Mouse (Mus musculus) lung, embryonic 15.5 days (tissue): ENCODE results near the gene Zfhx2. TPM values are rescaled to one million over a fixed set of nuclear protein-coding genes. Genes with fewer than 3 reads are reported as not detected.

Experiments used
- ATAC-seq: fragments of 200-750 bp; cut with Nextera tagmentation; 2 replicates; pipeline ENCODE4 v1.8.0; 2017; ENCODE audit warnings: moderate number of reproducible peaks, borderline replicate concordance; ENCODE audit not compliant: low FRiP score, low TSS enrichment; ENCODE audit errors: extremely low read depth
- H3K27ac ChIP-seq: fragments of 300-500 bp; sonication (generic); 2 replicates; pipeline ENCODE4 v1.5.1; 2015; ENCODE audit warnings: moderate library complexity, mild to moderate bottlenecking, inconsistent platforms
- H3K27me3 ChIP-seq: fragments of 300-500 bp; sonication (generic); 2 replicates; pipeline ENCODE4 v1.6.1; 2015; ENCODE audit warnings: inconsistent platforms
- H3K36me3 ChIP-seq: fragments of 300-500 bp; sonication (generic); 2 replicates; pipeline ENCODE4 v1.6.1; 2015; ENCODE audit warnings: inconsistent platforms
- H3K4me1 ChIP-seq: fragments of 300-500 bp; sonication (generic); 2 replicates; pipeline ENCODE4 v1.6.1; 2015; ENCODE audit warnings: inconsistent platforms
- H3K4me2 ChIP-seq: fragments of 300-500 bp; sonication (generic); 2 replicates; pipeline ENCODE4 v1.6.1; 2015; ENCODE audit warnings: inconsistent platforms, mild to moderate bottlenecking, moderate library complexity
- H3K4me3 ChIP-seq: fragments of 300-500 bp; sonication (generic); 2 replicates; pipeline ENCODE4 v1.5.1; 2015; ENCODE audit warnings: mild to moderate bottlenecking, inconsistent platforms
- H3K9ac ChIP-seq: fragments of 300-500 bp; sonication (generic); 2 replicates; pipeline ENCODE4 v1.6.1; 2015; ENCODE audit warnings: inconsistent platforms
- H3K9me3 ChIP-seq: fragments of 300-500 bp; sonication (generic); 2 replicates; pipeline ENCODE4 v1.6.1; 2016; ENCODE audit warnings: inconsistent platforms
- WGBS: fragments of 180-500 bp; shearing (Covaris S2); methylation state at CpG from one replicate; pipeline ENCODE4 v1.1.7; 2015; 5-methylcytosine and 5-hydroxymethylcytosine counted together
- polyA plus RNA-seq: library from polyadenylated mRNA; unstranded; fragments of >200 nt; fragmentation: Nextera tagmentation; extraction: Ambion mirVana; gene quantifications from 2 replicates; pipeline ENCODE4 v1.2.1, GENCODE M21; 2015

The Zfhx2 gene
- polyA plus RNA-seq, 1 experiment from 2014 or later, result 4.3 TPM

- no peak overlapping the region for H3K4me3 ChIP-seq
- WGBS, result 86% methylated on average over 12 of the region's 12 CpGs
Observed at GRCm38 (mm10) chr14:55074416-55074815, 17.7 kb downstream of the Zfhx2 start.

GRCm38 (mm10) chr14:55071756-55072155 lies 20.4 kb downstream of the Zfhx2 start:
- H3K9ac ChIP-seq, result no peak overlapping the region
- ATAC-seq, result no peak
- peaks cover 1% of the 10 kb centered on the region; the same call in 1 of the 2 replicates for H3K27me3 ChIP-seq
- no peak overlapping the region for H3K27ac ChIP-seq
- no peak overlapping the region for H3K4me2 ChIP-seq
- no peaks in the 10 kb centered on the region for H3K9me3 ChIP-seq
- no peaks in the 10 kb centered on the region for H3K4me1 ChIP-seq
- no peaks in the 10 kb centered on the region for H3K36me3 ChIP-seq
- 24% methylated on average over 19 of the region's 19 CpGs for WGBS
- no peak overlapping the region for H3K4me3 ChIP-seq

More at GRCm38 (mm10) chr14:55074416-55074815, 17.7 kb downstream of the Zfhx2 start:
- no peak overlapping the region for H3K4me2 ChIP-seq
- H3K27ac ChIP-seq, result no peak overlapping the region
- ATAC-seq, result no peak
- H3K4me1 ChIP-seq, result peaks cover 10% of the 10 kb centered on the region; the same call in 1 of the 2 replicates
- no peaks in the 10 kb centered on the region for H3K36me3 ChIP-seq
- H3K9ac ChIP-seq, result no peak overlapping the region
- no peaks in the 10 kb centered on the region for H3K9me3 ChIP-seq
- peaks cover 23% of the 10 kb centered on the region for H3K27me3 ChIP-seq

GRCm38 (mm10) chr14:55066042-55066441 lies 26.1 kb downstream of the Zfhx2 start:
- ATAC-seq, result no peak
- Histone ChIP-seq H3K27ac (no peak overlapping the region), H3K9me3 (no peaks in the 10 kb centered on the region), H3K4me1 (peaks cover 9% of the 10 kb centered on the region), H3K36me3 (no peaks in the 10 kb centered on the region), H3K4me2 (no peak overlapping the region), H3K9ac (no peak overlapping the region), H3K27me3 (no peaks in the 10 kb centered on the region), H3K4me3 (no peak overlapping the region)
- WGBS, result 83% methylated on average over 8 of the region's 8 CpGs

- ATAC-seq, result no peak
- no peak overlapping the region for H3K4me2 ChIP-seq
- no peak overlapping the region for H3K27ac ChIP-seq
- H3K4me3 ChIP-seq, result no peak overlapping the region
- H3K9ac ChIP-seq, result no peak overlapping the region
- peaks cover 13% of the 10 kb centered on the region for H3K4me1 ChIP-seq
- H3K27me3 ChIP-seq, result no peaks in the 10 kb centered on the region
- WGBS, result 88% methylated on average over 13 of the region's 13 CpGs
- H3K36me3 ChIP-seq, result no peaks in the 10 kb centered on the region
- no peaks in the 10 kb centered on the region for H3K9me3 ChIP-seq
Observed at GRCm38 (mm10) chr14:55065391-55065790, 26.7 kb downstream of the Zfhx2 start.

- Histone ChIP-seq H3K9ac (no peak overlapping the region), H3K4me2 (no peak overlapping the region), H3K9me3 (no peaks in the 10 kb centered on the region), H3K27ac (no peak overlapping the region), H3K4me1 (peaks cover 13% of the 10 kb centered on the region), H3K4me3 (no peak overlapping the region), H3K36me3 (no peaks in the 10 kb centered on the region), H3K27me3 (no peaks in the 10 kb centered on the region)
- 68% methylated on average over 35 of the region's 35 CpGs for WGBS
- ATAC-seq, result no peak
Observed at GRCm38 (mm10) chr14:55064481-55065370, 27.4 kb downstream of the Zfhx2 start.

DNA sequence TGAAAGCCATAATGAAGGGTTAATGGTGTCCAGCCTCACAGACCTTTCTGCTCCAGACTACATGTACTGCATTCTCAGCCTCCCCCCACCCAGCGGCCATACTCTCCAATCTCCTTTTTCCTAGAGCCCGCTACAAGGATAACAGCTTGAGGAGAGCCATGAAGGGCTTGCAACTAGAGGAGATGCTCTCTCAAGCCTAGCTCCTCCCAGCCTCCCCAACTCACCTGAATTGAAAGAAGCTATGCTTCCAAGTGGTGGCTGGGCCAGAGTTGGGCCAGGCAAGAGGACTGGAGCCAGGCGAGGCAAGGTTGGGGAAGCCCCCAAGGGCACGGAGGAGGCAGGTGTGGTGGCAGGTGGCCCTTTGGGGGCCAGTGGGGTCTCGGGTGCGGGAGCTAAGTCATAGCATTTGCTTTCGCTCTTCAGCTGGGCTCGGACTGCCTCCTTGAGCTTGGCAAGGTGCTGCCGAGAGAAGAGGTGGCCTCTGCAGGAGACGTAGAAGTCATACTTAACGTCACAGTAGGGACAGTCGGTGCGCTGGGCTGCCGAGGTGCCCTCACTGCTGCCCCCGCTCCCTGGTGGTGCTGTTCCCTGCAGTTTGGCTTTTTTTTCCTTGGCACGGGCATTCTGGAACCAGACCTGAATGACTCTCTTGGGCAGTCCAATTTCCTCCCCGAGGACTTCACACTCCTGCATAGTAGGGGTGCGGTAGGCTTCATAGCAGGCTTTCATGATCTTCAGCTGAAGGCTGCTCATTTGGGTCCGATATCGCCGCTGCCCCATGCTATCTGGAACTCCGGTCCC lies 28.3 kb downstream of the Zfhx2 start:
- Histone ChIP-seq H3K9ac (no peak overlapping the region), H3K4me1 (peaks cover 13% of the 10 kb centered on the region), H3K27me3 (no peaks in the 10 kb centered on the region), H3K4me3 (no peak overlapping the region), H3K4me2 (no peak overlapping the region), H3K9me3 (no peaks in the 10 kb centered on the region), H3K36me3 (no peaks in the 10 kb centered on the region), H3K27ac (no peak overlapping the region)
- ATAC-seq, result no peak
- WGBS, result 80% methylated on average over 22 of the region's 22 CpGs

DNA sequence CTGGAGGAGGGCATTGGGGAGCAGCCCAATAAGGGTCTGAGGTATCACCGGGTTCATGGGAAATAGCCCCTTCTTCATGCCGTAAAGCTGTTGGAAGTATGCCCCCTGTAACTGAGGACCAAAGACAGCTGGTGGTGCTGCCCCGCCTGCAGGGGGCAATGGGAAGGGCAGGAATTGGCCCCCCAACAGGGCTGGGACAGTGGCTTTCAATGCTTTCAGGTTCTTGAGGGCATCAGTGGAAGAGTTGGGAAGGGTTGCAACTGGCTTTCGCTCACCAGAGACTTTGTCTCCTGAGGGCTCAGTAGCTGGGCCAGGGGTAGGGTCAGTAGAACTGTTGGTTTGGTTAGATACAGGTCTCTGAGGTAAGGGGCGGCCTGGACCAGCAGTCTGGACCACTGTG lies 29.0 kb downstream of the Zfhx2 start:
- Histone ChIP-seq H3K9ac (no peak overlapping the region), H3K4me2 (no peak overlapping the region), H3K36me3 (no peaks in the 10 kb centered on the region), H3K27me3 (no peaks in the 10 kb centered on the region), H3K4me3 (no peak overlapping the region), H3K27ac (no peak overlapping the region), H3K4me1 (peaks cover 13% of the 10 kb centered on the region), H3K9me3 (no peaks in the 10 kb centered on the region)
- ATAC-seq, result no peak
- WGBS, result 79% methylated on average over 5 of the region's 5 CpGs

DNA sequence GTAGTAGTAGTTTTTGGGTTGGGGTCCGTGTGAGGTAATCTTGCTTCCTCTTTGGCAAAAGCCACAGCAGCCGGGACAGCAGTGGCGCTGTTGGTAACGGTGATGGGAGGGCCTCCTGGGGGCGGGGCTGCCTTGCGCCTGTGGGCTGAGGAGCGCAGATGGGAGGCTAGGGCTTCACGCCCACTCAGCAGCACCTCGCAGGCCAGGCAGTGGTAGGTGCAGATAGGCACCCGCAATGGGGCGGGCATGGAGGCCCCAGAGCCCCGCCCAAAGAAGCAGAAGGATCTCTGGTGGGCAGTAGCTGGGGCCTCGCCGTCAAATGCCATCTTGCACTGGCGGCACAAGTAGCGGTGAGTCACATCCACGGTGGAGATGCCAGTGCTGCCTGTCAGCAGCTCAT lies 29.5 kb downstream of the Zfhx2 start:
- 20% methylated on average over 17 of the region's 17 CpGs for WGBS
- H3K36me3 ChIP-seq, result no peaks in the 10 kb centered on the region
- H3K9me3 ChIP-seq, result no peaks in the 10 kb centered on the region
- H3K4me2 ChIP-seq, result peak overlapping the region; percentile 44
- peak; percentile 71; the same call in 1 of the 2 replicates for ATAC-seq
- H3K27ac ChIP-seq, result no peak overlapping the region
- no peak overlapping the region for H3K4me3 ChIP-seq
- H3K9ac ChIP-seq, result no peak overlapping the region
- H3K4me1 ChIP-seq, result peaks cover 13% of the 10 kb centered on the region
- no peaks in the 10 kb centered on the region for H3K27me3 ChIP-seq

DNA sequence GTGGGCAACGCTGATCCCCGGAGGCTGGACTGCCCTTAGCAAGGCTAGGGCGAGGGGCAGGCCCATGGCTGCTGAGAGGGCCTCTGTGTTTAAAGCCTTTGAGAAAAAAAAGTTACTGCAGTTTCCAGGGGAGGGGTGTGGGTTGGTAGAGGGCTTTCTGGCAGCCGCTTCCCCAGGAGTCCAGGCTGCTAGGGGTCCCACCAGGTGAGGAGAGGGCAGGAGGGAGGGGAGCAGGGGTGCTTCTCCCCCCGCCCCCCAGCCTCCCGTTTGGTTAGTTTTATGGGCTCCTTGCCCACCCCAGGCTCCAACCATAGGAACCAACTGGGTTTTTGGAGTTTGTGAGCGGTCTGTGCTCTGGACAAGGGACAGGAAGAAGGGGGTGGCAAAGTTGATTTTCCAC lies 30.3 kb downstream of the Zfhx2 start:
- H3K27me3 ChIP-seq, result no peaks in the 10 kb centered on the region
- H3K27ac ChIP-seq, result no peak overlapping the region
- 44% methylated on average over 7 of the region's 7 CpGs for WGBS
- H3K36me3 ChIP-seq, result no peaks in the 10 kb centered on the region
- no peak overlapping the region for H3K9ac ChIP-seq
- no peak for ATAC-seq
- no peak overlapping the region for H3K4me2 ChIP-seq
- peaks cover 13% of the 10 kb centered on the region for H3K4me1 ChIP-seq
- H3K4me3 ChIP-seq, result no peak overlapping the region
- no peaks in the 10 kb centered on the region for H3K9me3 ChIP-seq

DNA sequence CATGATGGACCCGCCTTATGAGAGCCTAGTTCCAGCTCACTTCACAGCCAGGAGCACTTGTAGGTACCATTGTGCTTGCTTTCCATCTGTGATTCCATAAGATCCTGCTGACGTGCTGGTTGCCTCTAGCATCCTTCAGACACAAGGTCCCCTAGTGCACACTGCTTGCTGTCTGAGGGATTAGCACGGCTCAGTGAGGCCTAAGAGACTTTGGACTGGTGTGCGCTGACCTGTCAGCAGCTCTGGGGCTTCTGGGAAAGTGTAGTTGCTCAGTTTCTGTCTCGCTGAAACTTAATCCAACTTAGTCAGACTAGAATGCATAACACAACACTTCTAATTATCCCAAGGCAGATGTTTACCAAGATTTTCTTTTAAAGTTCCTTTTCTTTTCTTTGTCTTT lies 32.2 kb downstream of the Zfhx2 start:
- H3K9ac ChIP-seq, result no peak overlapping the region
- no peaks in the 10 kb centered on the region for H3K9me3 ChIP-seq
- H3K36me3 ChIP-seq, result no peaks in the 10 kb centered on the region
- WGBS, result 73% methylated on average over 5 of the region's 5 CpGs
- no peak overlapping the region for H3K4me2 ChIP-seq
- H3K4me1 ChIP-seq, result peaks cover 13% of the 10 kb centered on the region
- H3K27ac ChIP-seq, result no peak overlapping the region
- ATAC-seq, result no peak
- H3K27me3 ChIP-seq, result no peaks in the 10 kb centered on the region
- H3K4me3 ChIP-seq, result no peak overlapping the region

DNA sequence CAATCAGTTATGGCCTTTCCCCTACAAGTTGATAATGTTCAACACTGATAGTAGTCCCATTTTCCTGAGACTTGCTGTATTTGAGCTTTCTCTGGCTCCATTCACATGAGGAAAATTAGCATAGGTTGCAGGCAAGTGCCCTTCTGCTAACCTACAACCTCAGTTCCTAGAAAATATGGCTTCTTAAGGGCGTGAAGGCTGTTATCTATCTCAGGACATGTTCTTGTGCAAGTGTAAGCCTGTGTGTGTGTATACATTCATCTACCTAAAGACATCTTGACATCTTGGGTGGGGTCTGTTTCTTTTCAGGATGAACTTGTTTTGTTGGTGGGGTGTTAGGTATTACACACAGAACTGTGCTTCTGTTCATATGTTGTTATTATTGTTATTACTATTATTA lies 33.1 kb downstream of the Zfhx2 start:
- Histone ChIP-seq H3K4me3 (no peak overlapping the region), H3K9me3 (no peaks in the 10 kb centered on the region), H3K4me1 (peaks cover 13% of the 10 kb centered on the region), H3K4me2 (no peak overlapping the region), H3K27ac (no peak overlapping the region), H3K27me3 (no peaks in the 10 kb centered on the region), H3K9ac (no peak overlapping the region), H3K36me3 (no peaks in the 10 kb centered on the region)
- no peak for ATAC-seq
- WGBS, result 60% methylated on average over 1 of the region's 1 CpGs
